Mouse (Mus musculus): Measurements from ENCODE around the gene Ppp1r14a.

DNA sequence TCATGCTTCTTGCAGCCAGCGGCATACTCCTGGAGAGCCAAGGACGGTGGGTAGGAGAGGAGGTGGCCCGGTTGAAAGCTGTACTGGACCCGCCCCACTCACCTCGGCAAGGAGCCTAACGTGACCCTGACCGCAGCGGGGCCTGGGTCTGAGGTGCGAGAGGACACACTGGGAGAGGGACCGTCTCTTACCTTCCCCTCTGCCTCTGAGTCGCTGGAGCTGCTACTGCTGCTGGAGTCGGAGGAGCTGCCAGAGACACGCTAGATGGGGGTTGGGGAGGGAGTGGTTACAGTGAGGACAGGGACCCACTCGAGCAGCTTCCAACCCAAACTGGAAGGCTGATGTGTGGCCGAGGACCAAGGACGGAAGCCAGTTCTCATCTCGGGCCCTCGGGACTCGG, 41.4 kb upstream of the Ppp1r14a start:
- no peak for TF ChIP-seq CTCF (IDR thresholded peaks at IDR 0.05; ENCODE audit: low read depth)
- no peak for TF ChIP-seq EP300 (optimal IDR thresholded peaks at IDR 0.05)

Measured in stomach, postnatal 0 days (tissue).